Mouse (Mus musculus) adrenal gland, postnatal 4 days (tissue): ENCODE measurements around the gene Ccdc7a. TPM values are rescaled to one million over a fixed set of nuclear protein-coding genes. Genes with fewer than 3 reads are reported as not detected.
A peak's percentile ranks its signal among the peaks of the same experiment; 100 is the strongest.

Source experiments
- DNase-seq, 2 experiments: peaks; one replicate each; pipeline ENCODE4 v3.0.0; 2021 to 2022; ENCODE audit warnings: low spot score in 2 of 2, mixed read lengths in 2 of 2
- total RNA-seq, 2 experiments: library from RNA; stranded (reverse); gene quantifications; 2 replicates each; pipeline ENCODE4 v1.2.3; 2021

Ccdc7a gene
- total RNA-seq, 2 experiments from 2014 or later, result not detected

- DNase-seq, result no peak
These were observed 378.8 kb downstream of the Ccdc7a start for GRCm38 (mm10) chr8:128686429-128686990.

- peak; percentile 86 to 94 for DNase-seq
These were observed 379.5 kb downstream of the Ccdc7a start, which contains the start of gene Itgb1 for GRCm38 (mm10) chr8:128685507-128686428. Gene Itgb1, plus strand, starts transcription at chr8:128685654.

GRCm38 (mm10) chr8:128684609-128685506, 380.5 kb downstream of the Ccdc7a start:
- DNase-seq, result no peak

Other genes starting within 250 kb of the Ccdc7a start
- not detected for gene Ccdc7b, start 1.6 kb upstream of the Ccdc7a start, total RNA-seq
- not detected for gene Gm10999, start 66.1 kb upstream of the Ccdc7a start, total RNA-seq
- 10 to 100 TPM; 16.8 to 22.2 TPM for gene 2610044O15Rik8, start 168.9 kb upstream of the Ccdc7a start, total RNA-seq